Mouse (Mus musculus): Measurements from ENCODE around the gene Gm17018.

Gm17018 gene

DNA sequence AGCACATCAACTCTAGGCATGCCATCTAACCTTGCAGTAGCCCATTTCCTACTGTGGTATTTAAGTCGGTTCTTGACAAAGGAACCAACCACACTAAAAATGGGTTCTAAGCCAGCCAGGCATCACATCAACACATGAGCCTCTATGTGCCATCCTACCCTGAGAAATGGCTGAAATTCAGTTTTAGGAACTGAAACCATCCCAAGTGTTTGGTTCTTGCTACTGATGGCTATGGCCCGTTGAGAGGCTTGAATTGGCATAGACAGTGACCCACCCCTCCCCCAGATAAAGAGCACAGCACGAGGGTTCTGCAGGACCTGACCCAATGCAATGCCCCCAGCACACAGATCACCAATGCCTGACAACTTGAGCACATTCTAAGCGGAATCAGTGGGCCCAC is 63.3 kb downstream of the Gm17018 start:
- DNase-seq (ENCODE audit: low read depth): no peak

- no peak for DNase-seq (ENCODE audit: low read depth)
Measured at GRCm38 (mm10) chr19:45627036-45627435, 66.6 kb downstream of the Gm17018 start.

DNA sequence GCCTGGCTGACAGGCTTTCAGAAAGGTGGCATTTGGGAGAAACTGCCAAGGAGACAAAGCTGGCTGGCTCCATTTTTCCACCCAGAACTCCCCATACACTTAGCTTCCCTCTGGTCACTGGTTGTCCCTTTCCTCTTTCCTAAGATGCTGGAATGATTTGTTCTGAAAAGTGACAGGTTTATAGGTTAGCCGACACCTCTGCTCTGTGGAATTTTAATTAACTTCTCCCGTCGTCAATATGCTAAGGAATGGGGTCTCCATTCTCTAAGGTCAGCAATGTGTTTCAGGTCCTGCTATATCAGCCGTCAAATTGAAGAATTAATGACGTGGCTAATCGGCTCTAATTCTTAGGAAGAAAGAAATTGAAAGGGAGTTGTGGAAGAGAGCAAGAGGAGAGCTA is 68.2 kb downstream of the Gm17018 start:
- no peak for DNase-seq (ENCODE audit: low read depth)

- no peak for DNase-seq (ENCODE audit: low read depth)
Measured at GRCm38 (mm10) chr19:45629219-45629618, 68.8 kb downstream of the Gm17018 start.

All from c-Kit-positive CD71-positive TER-119-negative erythroid progenitor cells, embryonic 14.5 days (primary cell).